Mouse (Mus musculus) lung, postnatal 0 days (tissue): ENCODE measurements at regions not wholly inside any gene's neighbourhood (a gene's known extent, or its start where the extent isn't known, plus 50 kb on each side); places are given as distances from the start of the nearest gene placed in this dataset.

Source experiments
- ATAC-seq: fragments of 200-750 bp; cut with Nextera tagmentation; 2 replicates; pipeline ENCODE4 v1.8.0; 2017; ENCODE audit warnings: moderate library complexity
- DNase-seq: peaks from one replicate; pipeline ENCODE4 v3.0.0-alpha.2; 2016; ENCODE audit warnings: low spot score
- H3K27ac ChIP-seq: fragments of 300-500 bp; sonication (generic); 2 replicates; pipeline ENCODE4 v1.5.1; 2014; ENCODE audit warnings: antibody characterized with exemption, mild to moderate bottlenecking, low read length, mixed read lengths
- H3K27me3 ChIP-seq: fragments of 300-500 bp; sonication (generic); replicated peaks from 2 replicates; pipeline ENCODE4 v1.6.1; 2014; ENCODE audit warnings: low read length, mixed read lengths; ENCODE audit not compliant: insufficient read depth
- H3K36me3 ChIP-seq: fragments of 300-500 bp; sonication (generic); 2 replicates; pipeline ENCODE4 v1.6.1; 2014; ENCODE audit warnings: low read length, mixed read lengths; ENCODE audit not compliant: insufficient read depth
- H3K4me1 ChIP-seq: fragments of 300-500 bp; sonication (generic); 2 replicates; pipeline ENCODE4 v1.6.1; 2014; ENCODE audit warnings: antibody characterized with exemption, low read depth, low read length, mixed read lengths; ENCODE audit not compliant: insufficient read depth
- H3K4me2 ChIP-seq: fragments of 300-500 bp; sonication (generic); replicated peaks from 2 replicates; pipeline ENCODE4 v1.6.1; 2014; ENCODE audit warnings: low read depth, mild to moderate bottlenecking, low read length, moderate library complexity, mixed read lengths
- H3K4me3 ChIP-seq: fragments of 300-500 bp; sonication (generic); 2 replicates; pipeline ENCODE4 v1.5.1; 2014; ENCODE audit warnings: low read depth, low read length
- H3K9ac ChIP-seq: fragments of 300-500 bp; sonication (generic); replicated peaks from 2 replicates; pipeline ENCODE4 v1.6.1; 2014; ENCODE audit warnings: low read depth, mild to moderate bottlenecking
- H3K9me3 ChIP-seq: fragments of 300-500 bp; sonication (generic); 2 replicates; pipeline ENCODE4 v1.6.1; 2016; ENCODE audit warnings: low read length, mixed read lengths
- CTCF ChIP-seq: IDR thresholded peaks from 2 replicates; pipeline ENCODE4 v1.5.1; 2016; ENCODE audit warnings: antibody characterized with exemption, mild to moderate bottlenecking
- EP300 ChIP-seq: IDR thresholded peaks from 2 replicates; pipeline ENCODE4 v1.6.1; 2016; ENCODE audit warnings: antibody characterized with exemption, mild to moderate bottlenecking, control low read depth
- WGBS: fragments of 180-500 bp; shearing (Covaris S2); extraction: QIAGEN DNeasy Blood & Tissue Kit; methylation state at CpG from one replicate; pipeline ENCODE4 v1.1.7; 2014; 5-methylcytosine and 5-hydroxymethylcytosine counted together

DNA sequence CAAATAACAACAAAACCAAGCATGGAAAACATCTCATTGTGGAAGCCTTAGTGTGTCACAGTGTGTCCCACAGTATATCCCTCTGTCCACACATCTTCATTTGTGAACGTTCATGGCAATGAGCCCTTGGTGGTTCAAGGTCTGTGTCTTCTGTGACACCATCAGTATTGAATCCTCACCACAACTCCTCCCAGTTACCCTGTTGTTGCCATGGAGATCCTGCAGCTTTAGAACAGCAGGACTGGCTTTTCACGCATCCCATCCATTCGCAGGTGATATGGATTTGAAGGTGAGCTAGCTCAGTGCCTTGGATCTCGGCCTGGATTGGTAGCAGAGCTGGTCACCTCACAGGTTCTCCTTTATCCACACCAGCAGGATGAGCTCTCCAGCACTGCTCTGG is 390.2 kb downstream of the Fat4 start:
- no peak for DNase-seq
- Histone ChIP-seq H3K9me3 (no peaks in the 10 kb centered on the region), H3K36me3 (no peaks in the 10 kb centered on the region), H3K9ac (no peak overlapping the region), H3K4me3 (no peak overlapping the region), H3K27ac (no peak overlapping the region), H3K27me3 (no peaks in the 10 kb centered on the region), H3K4me2 (no peak overlapping the region), H3K4me1 (no peaks in the 10 kb centered on the region)
- WGBS, result 77% methylated on average over 4 of the region's 4 CpGs
- TF ChIP-seq CTCF, result no peak
- no peak for TF ChIP-seq EP300
- no peak for ATAC-seq

DNA sequence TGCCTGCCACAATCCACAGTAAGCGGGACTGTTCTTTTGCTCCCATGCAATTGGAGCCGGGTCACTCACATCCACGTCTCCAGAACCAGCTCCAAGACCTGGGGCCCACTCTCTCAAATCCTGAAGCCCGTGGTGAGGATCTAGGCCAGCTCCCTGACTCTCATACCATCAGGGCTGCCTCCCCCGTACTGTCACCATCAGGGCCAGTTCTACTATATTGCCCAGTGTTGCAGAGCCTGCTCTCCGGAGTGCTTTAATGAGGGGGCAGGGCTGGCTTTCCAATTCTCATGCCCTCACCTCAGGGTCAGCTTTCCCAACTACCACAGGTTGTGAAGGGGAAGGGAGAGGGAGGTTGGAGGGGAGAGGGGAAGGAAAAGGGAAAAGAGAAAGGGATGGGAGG is 390.6 kb downstream of the Fat4 start:
- Histone ChIP-seq H3K9me3 (no peaks in the 10 kb centered on the region), H3K4me2 (no peak overlapping the region), H3K4me3 (no peak overlapping the region), H3K4me1 (no peaks in the 10 kb centered on the region), H3K36me3 (no peaks in the 10 kb centered on the region), H3K27ac (no peak overlapping the region), H3K27me3 (no peaks in the 10 kb centered on the region), H3K9ac (no peak overlapping the region)
- TF ChIP-seq CTCF (no peak), EP300 (no peak)
- DNase-seq (no peak), ATAC-seq (no peak)
- WGBS, result 82% methylated on average over 6 of the region's 6 CpGs

DNA sequence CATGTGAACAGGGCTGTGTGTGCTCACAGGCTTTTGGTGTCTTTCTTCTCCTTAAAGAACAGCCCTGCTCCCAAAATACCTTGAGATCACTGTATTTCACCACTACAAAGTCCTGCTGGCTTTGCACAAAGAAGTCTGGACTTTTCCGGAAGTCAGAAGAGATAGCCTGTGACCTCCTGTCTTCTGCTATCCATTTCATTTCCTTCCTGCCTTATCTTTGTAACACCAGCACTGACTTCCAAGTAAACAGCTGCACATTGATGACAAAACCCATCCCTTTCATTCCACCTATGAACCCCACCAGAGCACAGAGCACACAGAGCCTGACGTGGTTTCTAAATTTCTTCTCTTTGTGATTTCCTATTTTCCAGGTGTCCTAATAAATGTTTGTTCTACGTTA is 408.5 kb downstream of the Fat4 start:
- DNase-seq (no peak), ATAC-seq (no peak)
- no peaks in the 10 kb centered on the region for H3K27me3 ChIP-seq
- TF ChIP-seq CTCF, result no peak
- no peak for TF ChIP-seq EP300
- WGBS, result 56% methylated on average over 3 of the region's 3 CpGs
- no peaks in the 10 kb centered on the region for H3K9me3 ChIP-seq
- no peak overlapping the region for H3K4me2 ChIP-seq
- no peak overlapping the region for H3K4me3 ChIP-seq
- no peaks in the 10 kb centered on the region for H3K4me1 ChIP-seq
- no peak overlapping the region for H3K27ac ChIP-seq
- no peaks in the 10 kb centered on the region for H3K36me3 ChIP-seq
- no peak overlapping the region for H3K9ac ChIP-seq

DNA sequence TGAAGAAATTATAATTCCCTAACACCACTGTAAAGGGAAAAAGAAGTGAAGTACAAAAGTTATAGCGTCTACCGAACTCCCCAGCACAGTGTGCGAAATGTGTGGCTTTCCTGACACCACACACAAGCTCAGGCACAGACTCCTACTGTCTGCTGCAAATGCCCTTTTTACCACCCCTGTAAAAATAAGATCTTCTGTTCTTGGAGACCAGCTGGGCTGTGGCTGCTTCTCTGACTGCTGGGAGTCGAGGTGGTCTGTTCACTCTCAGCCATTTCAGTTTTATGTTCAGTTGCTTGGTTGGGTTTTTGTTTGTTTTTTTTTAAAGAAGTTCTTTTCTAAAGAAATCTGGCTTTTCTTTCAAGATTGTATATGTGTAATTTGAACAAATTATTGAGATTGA is 409.5 kb downstream of the Fat4 start:
- no peaks in the 10 kb centered on the region for H3K27me3 ChIP-seq
- no peak overlapping the region for H3K4me2 ChIP-seq
- DNase-seq (no peak), ATAC-seq (no peak)
- TF ChIP-seq EP300 (no peak), CTCF (no peak)
- H3K36me3 ChIP-seq, result no peaks in the 10 kb centered on the region
- no peak overlapping the region for H3K4me3 ChIP-seq
- 83% methylated on average over 4 of the region's 4 CpGs for WGBS
- H3K27ac ChIP-seq, result no peak overlapping the region
- no peak overlapping the region for H3K9ac ChIP-seq
- no peaks in the 10 kb centered on the region for H3K9me3 ChIP-seq
- H3K4me1 ChIP-seq, result no peaks in the 10 kb centered on the region

DNA sequence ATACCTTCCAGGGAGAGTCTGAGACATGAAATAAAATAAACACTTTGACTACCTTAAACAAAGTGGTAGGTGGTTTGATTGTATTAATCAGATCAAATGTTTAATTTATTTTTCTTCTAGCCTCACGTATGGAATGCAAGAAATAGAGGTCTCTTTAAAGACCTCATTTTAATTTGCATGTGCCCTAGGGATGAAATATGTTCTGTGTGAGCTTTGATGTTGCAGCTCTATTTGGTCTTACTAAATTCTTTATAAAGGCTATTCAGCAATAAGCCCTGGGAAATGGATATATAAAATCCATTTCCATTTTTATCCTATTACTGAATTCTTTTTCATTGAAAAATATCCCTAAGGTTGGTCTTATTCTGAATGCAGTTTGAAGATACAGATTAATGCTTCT is 422.7 kb downstream of the Fat4 start:
- no peak for DNase-seq
- Histone ChIP-seq H3K27me3 (no peaks in the 10 kb centered on the region), H3K4me2 (no peak overlapping the region), H3K4me3 (no peak overlapping the region), H3K9me3 (no peaks in the 10 kb centered on the region), H3K9ac (no peak overlapping the region), H3K4me1 (no peaks in the 10 kb centered on the region), H3K36me3 (no peaks in the 10 kb centered on the region), H3K27ac (no peak overlapping the region)
- WGBS, result 81% methylated on average over 1 of the region's 1 CpGs
- ATAC-seq, result no peak
- no peak for TF ChIP-seq CTCF
- no peak for TF ChIP-seq EP300

DNA sequence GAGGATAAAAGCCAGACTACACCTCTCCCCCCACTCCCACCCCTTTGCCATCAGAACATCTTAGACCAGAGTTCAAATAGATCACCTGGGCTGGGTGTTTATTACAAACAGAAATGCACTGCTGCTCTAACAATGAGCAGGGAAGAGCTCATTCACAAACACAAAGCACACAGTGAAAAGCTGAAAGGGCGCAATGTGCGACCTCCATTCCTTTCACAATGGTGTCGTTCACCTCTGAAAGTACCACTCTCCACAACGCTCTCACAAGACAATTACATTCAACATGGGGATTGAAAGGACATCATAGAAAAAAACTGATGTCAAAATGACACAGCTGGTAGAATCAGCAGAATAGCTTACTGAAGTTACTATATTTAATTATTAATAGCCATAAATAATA is 426.8 kb downstream of the Fat4 start:
- H3K9ac ChIP-seq, result no peak overlapping the region
- no peaks in the 10 kb centered on the region for H3K4me1 ChIP-seq
- H3K4me2 ChIP-seq, result no peak overlapping the region
- ATAC-seq (no peak), DNase-seq (no peak)
- no peak overlapping the region for H3K4me3 ChIP-seq
- H3K27me3 ChIP-seq, result no peaks in the 10 kb centered on the region
- H3K27ac ChIP-seq, result no peak overlapping the region
- H3K36me3 ChIP-seq, result no peaks in the 10 kb centered on the region
- 84% methylated on average over 4 of the region's 4 CpGs for WGBS
- H3K9me3 ChIP-seq, result no peaks in the 10 kb centered on the region
- TF ChIP-seq EP300 (no peak), CTCF (no peak)

DNA sequence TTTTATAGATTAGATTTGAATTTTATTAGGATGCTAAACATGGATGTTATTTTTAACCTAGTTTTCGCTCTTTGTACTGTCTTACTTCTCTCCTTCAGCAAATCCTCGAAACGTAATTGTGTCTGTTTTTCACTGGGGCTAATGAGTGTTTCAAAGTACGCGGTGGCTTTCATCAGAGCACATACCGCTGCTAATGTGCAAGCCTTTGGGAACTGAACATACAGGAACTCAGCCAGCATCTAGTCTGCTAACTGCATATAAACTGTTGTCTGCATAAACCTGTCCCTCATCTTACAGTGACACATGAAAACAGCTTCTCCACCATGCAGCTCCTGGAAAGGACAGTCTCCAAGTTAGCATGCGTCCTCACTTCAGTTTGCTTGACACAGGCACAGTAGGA is 434.1 kb downstream of the Fat4 start:
- no peaks in the 10 kb centered on the region for H3K27me3 ChIP-seq
- no peak for ATAC-seq
- H3K4me1 ChIP-seq, result no peaks in the 10 kb centered on the region
- no peaks in the 10 kb centered on the region for H3K9me3 ChIP-seq
- TF ChIP-seq EP300 (no peak), CTCF (no peak)
- H3K9ac ChIP-seq, result no peak overlapping the region
- H3K27ac ChIP-seq, result no peak overlapping the region
- no peaks in the 10 kb centered on the region for H3K36me3 ChIP-seq
- H3K4me2 ChIP-seq, result no peak overlapping the region
- H3K4me3 ChIP-seq, result no peak overlapping the region
- 76% methylated on average over 7 of the region's 7 CpGs for WGBS
- no peak for DNase-seq
